Mouse (Mus musculus) stomach, embryonic 14.5 days (tissue): ENCODE data around the gene Mfsd1. TPM values are rescaled to one million over a fixed set of nuclear protein-coding genes. Genes with fewer than 3 reads are reported as not detected.

Experiments
- polyA plus RNA-seq: library from polyadenylated mRNA; unstranded; fragments of >200 nt; fragmentation: Nextera tagmentation; extraction: Ambion mirVana; gene quantifications from 2 replicates; pipeline ENCODE4 v1.2.1, GENCODE M21; 2014

Mfsd1 gene
- polyA plus RNA-seq, 1 experiment from 2014 or later: 48.8 TPM

Other genes with a start within 250 kb of the Mfsd1 start
- gene Mlf1, start 208.6 kb upstream of the Mfsd1 start, polyA plus RNA-seq: 12.9 and 13.2 TPM in 2 replicates
- not detected in 2 replicates for gene Gm17402, start 207.6 kb upstream of the Mfsd1 start, polyA plus RNA-seq
- 40.2 and 40.6 TPM in 2 replicates for gene Gfm1, start 152.6 kb upstream of the Mfsd1 start, polyA plus RNA-seq
- gene Lxn, start 118.8 kb upstream of the Mfsd1 start, polyA plus RNA-seq: 103 and 107 TPM in 2 replicates
- gene Rarres1, start 67.2 kb upstream of the Mfsd1 start, polyA plus RNA-seq: 2.0 TPM in 2 replicates